Mouse (Mus musculus): ENCODE measurements at regions not wholly inside any gene's neighbourhood (a gene's known extent, or its start where the extent isn't known, plus 50 kb on each side); places are given as distances from the start of the nearest gene placed in this dataset.

GRCm38 (mm10) chr13:85570886-85571527 lies 282.1 kb upstream of the Rasa1 start:
- TF ChIP-seq CTCF (IDR thresholded peaks at IDR 0.05; ENCODE audit: low read depth) = no peak
- no peak for TF ChIP-seq EP300 (IDR thresholded peaks at IDR 0.05; ENCODE audit: low read depth)

All from liver, embryonic 14.5 days (tissue).